Mouse (Mus musculus) urinary bladder, adult 2 months (tissue): Measurements from ENCODE around the gene Serpinh1. TPM values are rescaled to one million over a fixed set of nuclear protein-coding genes. Genes with fewer than 3 reads are reported as not detected.

Source experiments
- DNase-seq: peaks from one replicate; pipeline ENCODE4 v3.0.0; 2022; ENCODE audit warnings: low spot score
- polyA plus RNA-seq: library from polyadenylated mRNA; depleted of rRNA; stranded (reverse); fragments of >200 nt; gene quantifications from 2 replicates; pipeline ENCODE4 v1.2.3, GENCODE M21; 2012; rRNA removed

The Serpinh1 gene
- polyA plus RNA-seq = 473 and 550 TPM in 2 replicates

- DNase-seq = peak; percentile 81
These were observed at the start of gene Serpinh1 for GRCm38 (mm10) chr7:99352526-99353400. Gene Serpinh1, minus strand, starts transcription at chr7:99353239.

- DNase-seq = no peak
These were observed 49.4 kb upstream of the Serpinh1 start for GRCm38 (mm10) chr7:99402477-99402876.

GRCm38 (mm10) chr7:99401373-99401772 lies 48.3 kb upstream of the Serpinh1 start:
- DNase-seq = no peak

GRCm38 (mm10) chr7:99396994-99397659 lies 44.1 kb upstream of the Serpinh1 start:
- no peak for DNase-seq

- no peak for DNase-seq
These were observed 43.0 kb upstream of the Serpinh1 start for GRCm38 (mm10) chr7:99395908-99396616.

GRCm38 (mm10) chr7:99395385-99395784 lies 42.3 kb upstream of the Serpinh1 start:
- no peak for DNase-seq

GRCm38 (mm10) chr7:99393711-99394325 lies 40.8 kb upstream of the Serpinh1 start:
- DNase-seq = no peak

- DNase-seq = no peak
These were observed 39.7 kb upstream of the Serpinh1 start for GRCm38 (mm10) chr7:99392696-99393095.

GRCm38 (mm10) chr7:99390559-99390958 lies 37.5 kb upstream of the Serpinh1 start:
- no peak for DNase-seq

GRCm38 (mm10) chr7:99387356-99387755 lies 34.3 kb upstream of the Serpinh1 start:
- DNase-seq = no peak

- DNase-seq = no peak
These were observed 33.8 kb upstream of the Serpinh1 start for GRCm38 (mm10) chr7:99386811-99387210.

- no peak for DNase-seq
These were observed 33.0 kb upstream of the Serpinh1 start for GRCm38 (mm10) chr7:99386030-99386429.

- no peak for DNase-seq
These were observed 31.1 kb upstream of the Serpinh1 start for GRCm38 (mm10) chr7:99384101-99384611.

GRCm38 (mm10) chr7:99383246-99383645 lies 30.2 kb upstream of the Serpinh1 start:
- no peak for DNase-seq

- no peak for DNase-seq
These were observed 29.3 kb upstream of the Serpinh1 start for GRCm38 (mm10) chr7:99382088-99383000.

GRCm38 (mm10) chr7:99381214-99382087 lies 28.4 kb upstream of the Serpinh1 start, which contains the start of gene Gdpd5:
Gene Gdpd5, plus strand, starts transcription at chr7:99381414.
- peak; percentile 99 for DNase-seq

- no peak for DNase-seq
These were observed 27.6 kb upstream of the Serpinh1 start for GRCm38 (mm10) chr7:99380491-99381213.

- DNase-seq = no peak
These were observed 25.8 kb upstream of the Serpinh1 start for GRCm38 (mm10) chr7:99378870-99379269.

GRCm38 (mm10) chr7:99375455-99375854 lies 22.4 kb upstream of the Serpinh1 start:
- peak; percentile 69 for DNase-seq
